Mouse (Mus musculus) neural tube, embryonic 11.5 days (tissue): ENCODE measurements at regions not wholly inside any gene's neighbourhood (a gene's known extent, or its start where the extent isn't known, plus 50 kb on each side); places are given as distances from the start of the nearest gene placed in this dataset.

Experiments
- ATAC-seq: fragments of 200-750 bp; cut with Nextera tagmentation; 2 replicates; pipeline ENCODE4 v1.8.0; 2017; ENCODE audit warnings: moderate number of reproducible peaks, mild to moderate bottlenecking, moderate TSS enrichment, moderate library complexity; ENCODE audit not compliant: insufficient read depth, low FRiP score, low TSS enrichment
- DNase-seq: peaks from one replicate; pipeline ENCODE4 v3.0.0-alpha.2; 2015; ENCODE audit warnings: low spot score
- H3K27ac ChIP-seq: fragments of 300-500 bp; sonication (generic); 2 replicates; pipeline ENCODE4 v1.5.1; 2014; ENCODE audit warnings: low read depth, mild to moderate bottlenecking, low read length
- H3K27me3 ChIP-seq: fragments of 300-500 bp; sonication (generic); 2 replicates; pipeline ENCODE4 v1.6.1; 2014; ENCODE audit warnings: mild to moderate bottlenecking, low read length, mixed read lengths; ENCODE audit not compliant: control insufficient read depth, insufficient read depth
- H3K36me3 ChIP-seq: fragments of 300-500 bp; sonication (generic); 2 replicates; pipeline ENCODE4 v1.6.1; 2014; ENCODE audit warnings: mild to moderate bottlenecking, low read length, moderate library complexity, mixed read lengths; ENCODE audit not compliant: control insufficient read depth, insufficient read depth
- H3K4me1 ChIP-seq: fragments of 300-500 bp; sonication (generic); 2 replicates; pipeline ENCODE4 v1.6.1; 2014; ENCODE audit warnings: low read length, mixed read lengths; ENCODE audit not compliant: control insufficient read depth, insufficient read depth
- H3K4me2 ChIP-seq: fragments of 300-500 bp; sonication (generic); 2 replicates; pipeline ENCODE4 v1.6.1; 2014; ENCODE audit warnings: low read depth, mild to moderate bottlenecking, moderate library complexity
- H3K4me3 ChIP-seq: fragments of 300-500 bp; sonication (generic); 2 replicates; pipeline ENCODE4 v1.5.1; 2014; ENCODE audit warnings: low read depth, low read length
- H3K9ac ChIP-seq: fragments of 300-500 bp; sonication (generic); 2 replicates; pipeline ENCODE4 v1.6.1; 2014; ENCODE audit warnings: mild to moderate bottlenecking, low read length
- H3K9me3 ChIP-seq: fragments of 300-500 bp; sonication (generic); 2 replicates; pipeline ENCODE4 v1.6.1; 2016; ENCODE audit warnings: low read length; ENCODE audit not compliant: control insufficient read depth
- WGBS: fragments of 180-500 bp; shearing (Covaris S2); extraction: QIAGEN DNeasy Blood & Tissue Kit; methylation state at CpG from one replicate; pipeline ENCODE4 v1.1.7; 2014; 5-methylcytosine and 5-hydroxymethylcytosine counted together

DNA sequence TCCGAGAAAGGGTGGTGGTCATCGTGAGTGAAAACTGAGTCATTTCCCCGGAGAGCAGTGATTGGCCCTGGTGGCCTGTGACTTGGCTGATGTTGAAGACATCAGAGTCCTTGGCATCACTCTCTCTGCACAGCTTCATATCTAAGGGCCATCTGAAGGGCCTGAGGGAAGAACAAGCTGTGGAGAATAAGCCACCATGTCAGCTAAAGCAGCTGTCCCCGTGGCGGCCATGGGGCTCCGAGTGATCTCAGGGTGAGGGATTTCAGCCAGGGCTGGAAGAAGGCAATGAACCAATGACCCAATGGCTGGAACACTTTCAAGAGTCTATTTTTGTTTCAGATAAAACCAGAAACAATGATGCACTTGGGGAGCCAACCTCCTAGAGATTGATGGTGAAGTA lies 62.2 kb downstream of the Ttc32 start:
- Histone ChIP-seq H3K9ac (no peak overlapping the region), H3K4me2 (no peak overlapping the region), H3K36me3 (no peaks in the 10 kb centered on the region), H3K9me3 (no peaks in the 10 kb centered on the region), H3K4me1 (no peaks in the 10 kb centered on the region), H3K4me3 (no peak overlapping the region), H3K27ac (no peak overlapping the region), H3K27me3 (no peaks in the 10 kb centered on the region)
- no peak for ATAC-seq
- 92% methylated on average over 6 of the region's 6 CpGs for WGBS
- DNase-seq, result no peak

DNA sequence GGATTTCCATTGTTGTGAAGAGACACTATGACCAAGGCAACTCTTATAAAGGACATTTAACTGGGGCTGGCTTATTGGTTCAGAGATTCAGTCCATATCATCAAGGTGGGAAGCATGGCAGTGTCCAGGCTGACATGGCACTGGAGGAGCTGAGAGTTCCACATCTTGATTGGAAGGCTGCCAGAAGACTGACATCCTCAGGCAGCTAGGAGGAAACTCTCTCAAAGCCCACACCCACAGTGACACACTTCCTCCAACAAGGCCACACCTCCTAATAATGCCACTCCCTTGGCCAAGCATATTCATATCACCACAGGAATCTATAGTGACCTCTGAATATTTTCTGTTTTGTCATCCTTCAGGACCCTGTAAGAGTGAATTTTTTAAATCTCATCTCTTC lies 65.3 kb downstream of the Ttc32 start:
- H3K36me3 ChIP-seq, result no peaks in the 10 kb centered on the region
- H3K9me3 ChIP-seq, result no peaks in the 10 kb centered on the region
- no peak overlapping the region for H3K27ac ChIP-seq
- no peak overlapping the region for H3K4me3 ChIP-seq
- no peak overlapping the region for H3K9ac ChIP-seq
- no peaks in the 10 kb centered on the region for H3K27me3 ChIP-seq
- no peaks in the 10 kb centered on the region for H3K4me1 ChIP-seq
- DNase-seq, result no peak
- H3K4me2 ChIP-seq, result no peak overlapping the region
- ATAC-seq, result no peak

DNA sequence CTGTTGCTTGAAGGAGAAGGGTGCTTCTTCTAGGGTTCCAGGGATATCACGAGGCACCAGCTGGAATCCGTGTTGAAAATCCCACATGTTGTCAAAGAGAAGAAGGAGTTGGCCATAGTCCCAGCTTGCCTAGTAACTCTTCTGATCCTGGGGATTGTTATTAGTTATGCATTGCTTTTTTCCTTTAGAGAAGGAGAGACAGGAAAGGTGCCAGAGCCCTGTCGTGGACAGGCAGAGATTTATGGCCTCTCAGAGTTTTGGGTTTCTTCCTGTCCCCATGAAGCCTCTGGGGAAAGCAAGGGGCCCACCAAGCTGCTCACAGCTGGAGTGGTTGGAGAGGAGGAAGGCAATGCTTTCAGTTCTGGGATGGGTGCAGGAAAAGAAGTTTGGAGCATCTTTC lies 76.6 kb downstream of the Ttc32 start:
- Histone ChIP-seq H3K27ac (no peak overlapping the region), H3K9ac (no peak overlapping the region), H3K36me3 (no peaks in the 10 kb centered on the region), H3K27me3 (no peaks in the 10 kb centered on the region), H3K4me2 (no peak overlapping the region), H3K4me3 (no peak overlapping the region), H3K4me1 (no peaks in the 10 kb centered on the region), H3K9me3 (no peaks in the 10 kb centered on the region)
- WGBS, result 66% methylated on average over 3 of the region's 3 CpGs
- no peak for ATAC-seq
- DNase-seq, result no peak

DNA sequence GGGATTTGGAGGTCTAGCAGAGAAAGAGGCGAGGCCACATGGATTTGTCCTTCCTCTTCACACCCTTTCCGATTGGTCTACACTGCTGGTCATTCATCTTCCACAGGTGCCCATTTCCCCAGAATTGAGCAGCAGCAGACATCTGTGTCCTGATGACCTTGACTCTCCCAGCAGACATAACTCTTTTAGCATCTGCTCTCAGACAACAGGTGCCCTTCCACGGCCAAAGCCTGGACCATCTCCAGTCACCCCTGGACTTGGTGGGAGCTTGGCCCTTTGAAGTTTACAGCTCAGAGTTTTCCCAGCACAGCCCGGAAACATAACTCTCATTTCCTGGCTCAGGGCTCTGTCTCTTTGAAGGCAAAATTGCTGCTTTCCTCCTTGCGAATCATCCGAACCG lies 80.0 kb downstream of the Ttc32 start:
- no peaks in the 10 kb centered on the region for H3K4me1 ChIP-seq
- DNase-seq (no peak), ATAC-seq (no peak)
- H3K9ac ChIP-seq, result no peak overlapping the region
- no peaks in the 10 kb centered on the region for H3K36me3 ChIP-seq
- H3K9me3 ChIP-seq, result no peaks in the 10 kb centered on the region
- no peak overlapping the region for H3K4me2 ChIP-seq
- no peak overlapping the region for H3K4me3 ChIP-seq
- H3K27ac ChIP-seq, result no peak overlapping the region
- no peaks in the 10 kb centered on the region for H3K27me3 ChIP-seq
- 42% methylated on average over 7 of the region's 7 CpGs for WGBS

DNA sequence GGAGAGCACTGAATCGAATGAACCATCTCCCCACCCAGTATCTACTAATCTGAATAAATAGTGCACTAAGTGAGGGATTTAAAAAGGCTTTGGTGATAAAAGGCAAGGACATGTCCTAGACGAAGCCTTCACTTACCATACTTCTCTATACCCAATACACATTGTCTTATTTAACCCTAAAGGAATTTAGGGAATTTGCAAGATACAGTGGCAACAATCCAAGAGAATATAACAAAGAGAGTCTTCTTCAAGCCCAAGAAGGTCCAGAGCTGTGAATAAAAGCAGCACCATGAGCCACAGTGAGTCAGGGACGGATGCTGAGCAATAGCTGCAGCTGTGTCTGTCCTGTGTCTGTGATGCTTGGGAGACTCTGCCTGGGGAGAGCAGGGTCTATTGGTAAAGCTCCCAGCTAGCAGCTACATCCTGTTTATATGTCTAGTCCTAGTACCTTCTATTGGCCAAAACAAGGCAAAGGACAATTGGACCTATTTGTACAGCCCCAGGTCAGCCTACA lies 82.4 kb downstream of the Ttc32 start:
- DNase-seq (no peak), ATAC-seq (no peak)
- no peak overlapping the region for H3K4me3 ChIP-seq
- 88% methylated on average over 3 of the region's 3 CpGs for WGBS
- no peaks in the 10 kb centered on the region for H3K27me3 ChIP-seq
- no peak overlapping the region for H3K4me2 ChIP-seq
- H3K9me3 ChIP-seq, result no peaks in the 10 kb centered on the region
- H3K27ac ChIP-seq, result no peak overlapping the region
- H3K4me1 ChIP-seq, result no peaks in the 10 kb centered on the region
- H3K9ac ChIP-seq, result no peak overlapping the region
- H3K36me3 ChIP-seq, result no peaks in the 10 kb centered on the region

DNA sequence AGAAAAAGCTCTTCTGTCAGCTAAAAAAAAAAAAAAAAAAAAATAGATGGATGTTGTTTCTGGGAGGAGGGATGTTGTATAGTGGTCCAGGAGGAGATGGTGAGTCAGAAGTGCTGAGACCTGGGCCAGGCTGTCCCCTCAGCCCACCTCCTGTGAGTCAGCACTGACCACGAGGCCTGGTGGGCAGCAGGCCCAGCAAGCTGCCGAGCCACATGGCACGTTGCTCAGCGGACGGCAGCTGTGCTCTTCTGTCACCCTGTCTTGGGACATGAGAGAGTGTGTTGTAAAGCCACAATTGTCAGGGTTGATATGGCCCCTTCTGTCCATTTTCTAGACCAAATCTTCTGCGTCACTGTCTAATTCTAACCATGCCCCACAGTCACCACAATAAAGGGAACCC lies 83.9 kb downstream of the Ttc32 start:
- Histone ChIP-seq H3K9ac (no peak overlapping the region), H3K9me3 (no peaks in the 10 kb centered on the region), H3K36me3 (no peaks in the 10 kb centered on the region), H3K27ac (no peak overlapping the region), H3K27me3 (no peaks in the 10 kb centered on the region), H3K4me2 (no peak overlapping the region), H3K4me3 (no peak overlapping the region), H3K4me1 (no peaks in the 10 kb centered on the region)
- no peak for ATAC-seq
- 60% methylated on average over 6 of the region's 6 CpGs for WGBS
- no peak for DNase-seq

DNA sequence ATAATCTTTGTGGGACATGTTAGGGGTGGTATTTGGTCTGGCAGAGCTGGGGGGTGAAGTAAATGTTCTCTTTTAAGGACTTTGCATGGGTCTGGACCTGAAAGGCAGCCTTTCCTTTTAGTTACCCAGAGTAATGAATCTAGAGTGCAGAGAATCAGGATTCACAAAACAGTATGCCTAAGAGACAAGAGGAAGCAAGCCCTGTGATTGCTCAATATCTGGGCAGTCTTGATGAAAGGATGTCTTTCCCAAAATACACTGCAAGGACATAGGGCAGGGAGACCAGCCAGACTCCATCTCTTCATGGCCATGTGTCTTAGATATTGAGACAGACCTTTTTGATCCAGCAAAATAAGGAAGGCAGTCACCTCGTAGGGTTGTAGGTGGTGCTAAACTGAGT lies 84.3 kb downstream of the Ttc32 start:
- Histone ChIP-seq H3K4me2 (no peak overlapping the region), H3K36me3 (no peaks in the 10 kb centered on the region), H3K9me3 (no peaks in the 10 kb centered on the region), H3K9ac (no peak overlapping the region), H3K4me1 (no peaks in the 10 kb centered on the region), H3K27me3 (no peaks in the 10 kb centered on the region), H3K4me3 (no peak overlapping the region), H3K27ac (no peak overlapping the region)
- ATAC-seq (no peak), DNase-seq (no peak)
- 79% methylated on average over 1 of the region's 1 CpGs for WGBS

DNA sequence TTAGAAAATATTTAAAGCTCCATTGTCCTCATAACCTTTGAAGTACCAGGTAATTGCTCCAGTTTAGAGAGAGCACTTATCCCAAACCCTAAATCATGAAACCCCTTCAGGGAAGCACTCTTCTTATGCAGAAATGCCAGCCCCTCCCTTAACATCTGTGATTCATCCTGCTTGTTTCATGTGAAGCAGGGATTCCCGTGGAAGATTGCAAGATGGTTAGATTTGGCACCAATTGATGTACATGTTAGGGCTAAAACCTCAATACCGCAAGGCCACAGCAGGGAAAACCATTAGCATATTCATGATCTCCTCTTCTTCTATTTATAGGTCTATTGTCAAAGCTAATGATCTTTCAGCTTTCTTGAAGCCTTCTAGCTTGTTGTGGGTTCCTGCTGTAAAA lies 88.8 kb downstream of the Ttc32 start:
- H3K4me3 ChIP-seq, result no peak overlapping the region
- ATAC-seq (no peak), DNase-seq (no peak)
- no peak overlapping the region for H3K9ac ChIP-seq
- H3K4me2 ChIP-seq, result no peak overlapping the region
- H3K4me1 ChIP-seq, result no peaks in the 10 kb centered on the region
- H3K27me3 ChIP-seq, result no peaks in the 10 kb centered on the region
- H3K27ac ChIP-seq, result no peak overlapping the region
- WGBS, result 51% methylated on average over 2 of the region's 2 CpGs
- no peaks in the 10 kb centered on the region for H3K36me3 ChIP-seq
- no peaks in the 10 kb centered on the region for H3K9me3 ChIP-seq

DNA sequence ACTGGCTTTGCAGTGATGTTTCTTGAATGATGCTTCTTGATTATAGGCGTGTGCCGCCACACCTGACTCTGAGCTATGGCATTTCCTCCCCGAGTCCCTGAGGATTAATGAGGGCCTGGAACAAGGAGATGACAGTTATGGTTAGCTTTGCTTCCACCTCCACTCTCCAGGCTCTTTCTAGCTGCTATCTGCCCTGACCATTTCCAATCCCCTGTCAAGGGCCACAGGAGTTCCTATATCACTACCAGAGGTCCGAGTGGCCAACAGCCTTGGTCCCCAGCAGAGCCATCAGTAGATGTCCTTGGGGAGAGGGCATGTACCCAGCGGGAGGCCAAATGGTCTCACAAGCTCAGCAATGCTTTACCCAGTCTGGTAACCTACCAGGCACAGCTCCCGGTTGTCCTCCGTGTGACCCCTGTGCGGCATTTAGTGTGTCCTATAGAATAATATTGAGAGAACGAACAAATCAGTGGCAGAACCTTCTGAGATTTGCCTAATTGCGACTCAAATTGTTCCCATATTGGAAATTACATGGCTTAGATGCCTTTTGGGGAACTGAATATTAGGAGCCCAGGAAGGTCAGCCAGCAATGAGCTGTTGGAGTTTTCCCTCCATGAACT lies 98.2 kb downstream of the Ttc32 start:
- H3K36me3 ChIP-seq, result no peaks in the 10 kb centered on the region
- no peak for ATAC-seq
- no peaks in the 10 kb centered on the region for H3K27me3 ChIP-seq
- H3K4me2 ChIP-seq, result no peak overlapping the region
- no peaks in the 10 kb centered on the region for H3K4me1 ChIP-seq
- no peak overlapping the region for H3K27ac ChIP-seq
- no peak overlapping the region for H3K9ac ChIP-seq
- no peak overlapping the region for H3K4me3 ChIP-seq
- H3K9me3 ChIP-seq, result no peaks in the 10 kb centered on the region
- 88% methylated on average over 10 of the region's 10 CpGs for WGBS
- DNase-seq, result no peak
